Mouse (Mus musculus) bone marrow, adult 2 months (tissue): ENCODE measurements around the gene Rnf111. TPM values are rescaled to one million over a fixed set of nuclear protein-coding genes. Genes with fewer than 3 reads are reported as not detected.

Source experiments
- H3K27ac ChIP-seq: fragments of 200-500 bp; 2 replicates; pipeline ENCODE4 v1.5.1; 2012; ENCODE audit warnings: low read depth, mild to moderate bottlenecking, control low read depth, inconsistent platforms, low read length; ENCODE audit not compliant: control insufficient read depth, poor library complexity, insufficient read depth
- H3K4me1 ChIP-seq: fragments of 200-500 bp; 2 replicates; pipeline ENCODE4 v1.6.1; 2011; ENCODE audit warnings: low read length; ENCODE audit not compliant: control insufficient read depth, insufficient read depth
- H3K4me3 ChIP-seq: fragments of 200-500 bp; replicated peaks from 2 replicates; pipeline ENCODE3; 2011; ENCODE audit warnings: mild to moderate bottlenecking, low read depth, low read length, control low read depth; ENCODE audit not compliant: control insufficient read depth
- CTCF ChIP-seq: fragments of 200-500 bp; IDR thresholded peaks from 2 replicates; pipeline ENCODE4 v1.5.1; 2011; ENCODE audit warnings: low read length, control low read depth; ENCODE audit not compliant: control insufficient read depth, insufficient read depth
- POLR2A ChIP-seq: fragments of 200-500 bp; IDR thresholded peaks from 2 replicates; pipeline ENCODE4 v1.6.1; 2011; ENCODE audit warnings: low read depth, mild to moderate bottlenecking, control low read depth, low read length, borderline replicate concordance; ENCODE audit not compliant: control insufficient read depth
- WGBS: fragments of 180-500 bp; shearing (Covaris S2); methylation state at CpG from one replicate; pipeline ENCODE4 v1.1.7; 2018; 5-methylcytosine and 5-hydroxymethylcytosine counted together
- polyA plus RNA-seq: library from polyadenylated mRNA; stranded (reverse); fragments of >200 nt; gene quantifications from 2 replicates; pipeline ENCODE4 v1.2.4, GENCODE M21; 2011; ENCODE audit warnings: low replicate concordance; ENCODE audit not compliant: missing spikeins, insufficient read depth, insufficient read length

Rnf111 gene
- polyA plus RNA-seq, 1 experiment: 25.3 TPM

DNA sequence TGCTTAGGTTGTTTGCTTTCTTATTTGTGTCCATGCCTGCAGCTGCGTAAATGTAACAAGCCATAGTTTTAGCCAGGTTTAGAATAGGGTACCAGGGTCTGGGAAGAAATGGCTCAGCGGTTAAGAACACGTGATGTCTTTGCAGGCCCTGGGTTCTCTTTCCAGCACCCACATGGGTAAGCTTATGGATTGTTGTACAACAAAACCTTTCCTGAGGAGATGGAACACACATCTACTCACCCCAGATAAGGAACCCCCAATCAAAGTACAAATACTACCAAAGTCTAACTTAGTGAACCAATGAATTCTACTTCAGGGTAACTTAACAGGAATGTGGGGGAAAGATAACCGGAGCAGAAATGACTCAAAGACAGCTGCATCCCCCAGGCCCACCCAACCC, 119.0 kb downstream of the Rnf111 start:
- no peak for TF ChIP-seq POLR2A
- TF ChIP-seq CTCF: no peak
- 86% methylated on average over 4 of the region's 4 CpGs for WGBS
- Histone ChIP-seq H3K4me1 (peaks cover 1% of the 10 kb centered on the region), H3K4me3 (no peak overlapping the region), H3K27ac (no peak overlapping the region)

DNA sequence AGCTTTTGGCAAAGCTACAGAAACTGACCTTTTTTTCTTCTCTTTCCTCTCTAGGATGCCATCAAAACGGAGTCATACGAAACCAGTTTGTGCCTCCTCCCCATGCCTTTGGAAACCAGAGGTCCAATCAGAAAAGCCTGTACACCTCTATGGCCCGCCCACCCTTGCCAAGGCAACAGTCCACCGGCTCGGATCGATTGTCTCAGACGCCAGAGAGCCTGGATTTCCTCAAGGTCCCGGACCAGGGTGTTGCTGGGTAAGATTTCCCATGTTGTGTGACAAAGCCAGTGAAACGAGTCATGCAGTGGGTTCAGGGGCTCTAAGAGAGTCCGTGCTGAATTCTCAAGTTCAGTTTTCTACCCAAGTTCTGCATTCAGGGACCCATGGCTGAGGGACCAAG, 119.8 kb downstream of the Rnf111 start:
- H3K27ac ChIP-seq: no peak overlapping the region
- H3K4me1 ChIP-seq: peaks cover 1% of the 10 kb centered on the region
- H3K4me3 ChIP-seq: no peak overlapping the region
- TF ChIP-seq POLR2A (no peak), CTCF (no peak)
- 77% methylated on average over 10 of the region's 10 CpGs for WGBS

DNA sequence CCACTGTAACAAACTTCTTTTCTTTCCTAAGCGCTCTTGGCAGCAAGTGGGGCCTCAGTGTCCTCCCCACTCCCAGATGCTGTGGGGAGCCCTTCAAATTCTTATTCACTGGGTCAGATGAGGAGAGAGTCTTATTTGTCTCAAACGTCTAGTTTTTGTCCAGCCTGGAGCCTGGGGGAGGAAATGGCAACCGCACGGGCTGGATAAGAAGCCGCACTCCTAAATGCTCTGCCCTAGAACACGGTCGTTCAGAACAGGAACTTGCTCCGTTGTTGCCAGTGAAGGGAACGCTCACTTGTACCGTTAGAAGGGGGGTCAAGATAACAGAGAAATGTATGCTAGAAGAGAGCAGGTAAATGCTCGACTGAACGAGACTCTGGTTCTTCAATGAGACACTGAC, 121.4 kb downstream of the Rnf111 start:
- peaks cover 1% of the 10 kb centered on the region for H3K4me1 ChIP-seq
- no peak overlapping the region for H3K27ac ChIP-seq
- H3K4me3 ChIP-seq: no peak overlapping the region
- WGBS: 25% methylated on average over 12 of the region's 12 CpGs
- TF ChIP-seq POLR2A (no peak), CTCF (no peak)

DNA sequence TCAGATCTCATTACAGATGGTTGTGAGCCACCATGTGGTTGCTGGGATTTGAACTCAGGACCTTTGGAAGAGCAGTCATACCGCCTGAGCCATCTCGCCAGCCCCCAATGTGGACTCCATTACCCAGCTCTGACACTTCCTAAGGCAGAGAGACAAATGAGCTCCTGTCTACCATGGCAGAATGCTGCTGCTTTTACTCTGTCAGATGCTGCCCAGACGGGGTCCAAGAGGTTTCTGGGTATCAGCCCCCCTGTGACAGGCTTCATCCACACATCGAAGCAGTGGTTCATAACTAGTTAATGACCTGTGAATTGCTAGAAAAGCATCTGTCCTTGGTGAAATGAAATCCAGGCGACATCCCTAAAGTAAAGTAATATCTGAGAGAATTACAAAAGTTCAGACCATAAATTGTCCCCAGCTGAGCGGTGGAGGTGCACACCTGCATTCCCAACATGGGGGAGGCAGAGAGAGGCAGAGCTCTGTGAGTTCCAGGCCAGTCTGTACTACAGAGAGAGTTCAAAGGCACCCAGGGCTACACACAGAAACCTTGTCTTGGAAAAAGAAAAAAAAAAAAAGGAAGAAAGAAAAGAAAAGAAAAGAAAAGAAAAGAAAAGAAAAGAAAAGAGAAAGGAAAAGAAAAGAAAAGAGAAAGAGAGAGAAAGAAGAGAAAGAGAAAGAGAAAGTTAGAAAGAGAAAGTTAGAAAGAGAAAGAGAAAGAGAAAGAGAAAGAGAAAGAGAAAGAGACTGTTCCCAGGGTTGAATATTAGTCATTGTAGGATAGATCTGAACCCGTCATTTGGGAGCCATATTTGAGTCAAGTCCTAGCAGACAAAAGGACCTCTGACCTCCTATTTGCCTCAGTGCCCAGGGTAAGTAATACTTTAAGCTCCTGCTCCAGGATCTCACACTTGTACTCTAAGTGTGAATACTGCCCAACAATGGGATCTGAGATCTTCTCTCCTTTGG, 123.7 kb downstream of the Rnf111 start:
- Histone ChIP-seq H3K4me3 (no peak overlapping the region), H3K4me1 (no peaks in the 10 kb centered on the region; the same call in 1 of the 2 replicates), H3K27ac (no peak overlapping the region)
- 84% methylated on average over 7 of the region's 7 CpGs for WGBS
- TF ChIP-seq CTCF (no peak), POLR2A (no peak)

Other genes with a start within 250 kb of the Rnf111 start
- gene Ccnb2, start 82.2 kb downstream of the Rnf111 start, polyA plus RNA-seq: 69.4 and 109 TPM in 2 replicates
- 30.5 and 45.1 TPM in 2 replicates for gene Sltm, start 39.0 kb upstream of the Rnf111 start, polyA plus RNA-seq
- 1.0 and 2.8 TPM in 2 replicates for gene Gm10642, start 152.5 kb upstream of the Rnf111 start, polyA plus RNA-seq
- 17.6 and 20.9 TPM in 2 replicates for gene Mindy2, start 153.4 kb upstream of the Rnf111 start, polyA plus RNA-seq
- gene Adam10, start 175.3 kb upstream of the Rnf111 start, polyA plus RNA-seq: 36.8 and 50.8 TPM in 2 replicates